10 mouse cellular contexts compared by ENCODE assay signal in genomic region chr7:118295275-118295674, GRCm38 (mm10). TPM values are rescaled to one million over a fixed set of nuclear protein-coding genes. Genes with fewer than 3 reads are reported as not detected.
DNase-seq lines count a peak whose midpoint lies in the region; ATAC-seq and TF ChIP-seq lines count a peak whose summit lies in the region.
"Had no signal": no experiment of that assay in that cellular context is flagged by ENCODE, and none has a peak within 500 bp of the region (broad histone marks: within the 10 kb centered on the region; RNA-seq: fewer than 3 reads in every experiment).

No protein-coding gene starts in this region.

- no peak for DNase-seq in left cerebral cortex, adult 2 months (ENCODE audit: extremely low spot score in 1 of 2, low spot score in 2 of 2)
- no peak for DNase-seq in left cerebral cortex, postnatal 10 days (ENCODE audit: extremely low spot score in 1 of 2, low spot score in 2 of 2)
- DNase-seq in G1E (ENCODE audit: low spot score): no peak
- no peak for DNase-seq in brain, embryonic 14.5 days (ENCODE audit: low read depth)
- peak in 1 of 2 experiments; percentile 45 for DNase-seq in spleen, adult 2 months (ENCODE audit: low read depth in 1 of 2, low spot score in 2 of 2)

- H3K4me2 ChIP-seq in hindbrain, embryonic 16.5 days (ENCODE audit: low read length): no peak overlapping the region
- no peak overlapping the region for H3K4me2 ChIP-seq in hindbrain, embryonic 12.5 days (replicated peaks)
- H3K4me2 ChIP-seq: heart, embryonic 15.5 days; limb, embryonic 12.5 days; neural tube, embryonic 12.5 days had no signal

- ATAC-seq in G1E (ENCODE audit: extremely low read depth, insufficient number of reproducible peaks, low FRiP score, poor library complexity, severe bottlenecking): no peak
- no peak for ATAC-seq in hindbrain, embryonic 16.5 days
- ATAC-seq in hindbrain, embryonic 12.5 days (ENCODE audit: low FRiP score): no peak

- intact Hi-C loops in left cerebral cortex, adult 2 months (cut with DNase I): loop anchor here (5.0 to 10.0 kb wide), 4 partner anchors 53 to 178 kb away; partner anchors contain the start of genes Rps15a and Smg1
- intact Hi-C loops in left cerebral cortex, postnatal 10 days (cut with DNase I): loop anchor here (10.0 kb wide), 1 partner anchor 70 kb away; no protein-coding TSS in a partner anchor

- no peak overlapping the region for H3K4me3 ChIP-seq in left cerebral cortex, adult 2 months
- no peak overlapping the region for H3K4me3 ChIP-seq in G1E (ENCODE audit: low read depth, low read length)
- no peak overlapping the region for H3K4me3 ChIP-seq in spleen, adult 2 months (ENCODE audit: extremely low read depth, insufficient read depth, insufficient read length)
- no peak overlapping the region for H3K4me3 ChIP-seq in hindbrain, embryonic 16.5 days (ENCODE audit: low read length)
- H3K4me3 ChIP-seq in hindbrain, embryonic 12.5 days: no peak overlapping the region
- H3K4me3 ChIP-seq: heart, embryonic 15.5 days; limb, embryonic 12.5 days; neural tube, embryonic 12.5 days had no signal

- TF ChIP-seq POLR2A in brain, embryonic 14.5 days (IDR thresholded peaks at IDR 0.05; ENCODE audit: borderline replicate concordance, extremely low read depth, insufficient read depth, insufficient read length, poor library complexity, severe bottlenecking): no peak
- TF ChIP-seq POLR2A in spleen, adult 2 months (IDR thresholded peaks at IDR 0.05; ENCODE audit: low read depth, low read length): no peak

- TF ChIP-seq CTCF in left cerebral cortex, adult 2 months (IDR thresholded peaks at IDR 0.05): peak; percentile 37
- TF ChIP-seq CTCF in G1E (IDR thresholded peaks at IDR 0.05; ENCODE audit: low read depth, low read length): 0 out of 2 replicates have a peak, but pooled peaks have one; percentile 6
- TF ChIP-seq CTCF in brain, embryonic 14.5 days (IDR thresholded peaks at IDR 0.05; ENCODE audit: borderline replicate concordance, extremely low read depth, insufficient read depth, insufficient read length): peak; percentile 46; the same call in 1 of the 2 replicates
- peak; percentile 42; the same call in 1 of the 2 replicates for TF ChIP-seq CTCF in spleen, adult 2 months (IDR thresholded peaks at IDR 0.05; ENCODE audit: extremely low read depth, insufficient read depth, insufficient read length, insufficient replicate concordance)

- peaks cover 13% of the 10 kb centered on the region for H3K4me1 ChIP-seq in G1E (ENCODE audit: insufficient read depth, low read depth, low read length)
- H3K4me1 ChIP-seq in spleen, adult 2 months (ENCODE audit: control insufficient read depth, insufficient read depth, insufficient read length): no peaks in the 10 kb centered on the region; the same call in 1 of the 2 replicates
- H3K4me1 ChIP-seq in hindbrain, embryonic 16.5 days (ENCODE audit: control insufficient read depth, insufficient read depth, low read depth, low read length): peaks cover 3% of the 10 kb centered on the region; the same call in 1 of the 2 replicates
- H3K4me1 ChIP-seq in hindbrain, embryonic 12.5 days: peaks cover 6% of the 10 kb centered on the region
- H3K4me1 ChIP-seq: heart, embryonic 15.5 days had no signal

- 0 out of 2 replicates have a peak, but pooled peaks cover 2% of the 10 kb centered on the region for H3K9me3 ChIP-seq in G1E (replicated peaks)
- H3K9me3 ChIP-seq in hindbrain, embryonic 16.5 days (ENCODE audit: control insufficient read depth, low read length): peaks cover 9% of the 10 kb centered on the region
- H3K9me3 ChIP-seq in hindbrain, embryonic 12.5 days (replicated peaks): peaks cover 9% of the 10 kb centered on the region; the same call in 1 of the 2 replicates

- H3K27me3 ChIP-seq in G1E (ENCODE audit: insufficient read depth, low read length): 0 out of 2 replicates have a peak, but pooled peaks cover 3% of the 10 kb centered on the region
- no peaks in the 10 kb centered on the region for H3K27me3 ChIP-seq in spleen, adult 2 months (ENCODE audit: control insufficient read depth, insufficient read depth, low read length)
- no peaks in the 10 kb centered on the region for H3K27me3 ChIP-seq in hindbrain, embryonic 16.5 days (replicated peaks; ENCODE audit: control insufficient read depth, insufficient read depth, low read length)
- H3K27me3 ChIP-seq in hindbrain, embryonic 12.5 days: no peaks in the 10 kb centered on the region
- H3K27me3 ChIP-seq: heart, embryonic 15.5 days; limb, embryonic 12.5 days; neural tube, embryonic 12.5 days had no signal

- no peak overlapping the region for H3K9ac ChIP-seq in hindbrain, embryonic 16.5 days (ENCODE audit: low read depth, low read length)
- H3K9ac ChIP-seq in hindbrain, embryonic 12.5 days: no peak overlapping the region
- H3K9ac ChIP-seq: heart, embryonic 15.5 days; limb, embryonic 12.5 days; neural tube, embryonic 12.5 days had no signal

- H3K27ac ChIP-seq in left cerebral cortex, adult 2 months: no peak overlapping the region
- H3K27ac ChIP-seq in spleen, adult 2 months (ENCODE audit: insufficient read depth, low read length): no peak overlapping the region
- no peak overlapping the region for H3K27ac ChIP-seq in hindbrain, embryonic 16.5 days (ENCODE audit: low read depth, low read length)
- H3K27ac ChIP-seq in hindbrain, embryonic 12.5 days: no peak overlapping the region
- H3K27ac ChIP-seq: heart, embryonic 15.5 days; limb, embryonic 12.5 days; neural tube, embryonic 12.5 days had no signal

- 85% methylated on average over 11 of the region's 11 CpGs for WGBS in spleen, adult 2 months
- WGBS in hindbrain, embryonic 16.5 days: 82% methylated on average over 11 of the region's 11 CpGs
- WGBS in hindbrain, embryonic 12.5 days: 76% methylated on average over 11 of the region's 11 CpGs

- H3K36me3 ChIP-seq in G1E (replicated peaks): no peaks in the 10 kb centered on the region
- no peaks in the 10 kb centered on the region for H3K36me3 ChIP-seq in spleen, adult 2 months (ENCODE audit: control insufficient read depth, insufficient read depth, low read length)
- no peaks in the 10 kb centered on the region for H3K36me3 ChIP-seq in hindbrain, embryonic 16.5 days (ENCODE audit: control insufficient read depth, insufficient read depth, low read length)
- no peaks in the 10 kb centered on the region for H3K36me3 ChIP-seq in hindbrain, embryonic 12.5 days
- H3K36me3 ChIP-seq: heart, embryonic 15.5 days; limb, embryonic 12.5 days; neural tube, embryonic 12.5 days had no signal

RNA-seq across cellular contexts. Expression of gene Smg1, which starts 51.8 kb away (rescaled TPM):
- total RNA-seq in left cerebral cortex, adult 2 months (2021): 10 to 100 TPM; 82.4 to 85.4 TPM
- total RNA-seq in left cerebral cortex, postnatal 10 days (2021): 10 to 100 TPM; 61.8 to 74.7 TPM
- total RNA-seq in G1E (2014; fragmentation: Nextera tagmentation) (121 and 138 TPM in 2 replicates), G1E (2017) (49.8 and 53.5 TPM in 2 replicates)
- polyA plus RNA-seq in G1E (2012): 19.9 and 24.2 TPM in 2 replicates
- 49.9 and 65.0 TPM in 2 replicates for polyA plus RNA-seq in brain, embryonic 14.5 days (2012; rRNA removed)
- 32.6 and 44.6 TPM in 2 replicates for polyA plus RNA-seq in spleen, adult 2 months (2012; rRNA removed)
- polyA plus RNA-seq in hindbrain, embryonic 16.5 days (2015; fragmentation: Nextera tagmentation; extraction: Ambion mirVana): 13.7 and 16.9 TPM in 2 replicates
- 26.8 and 27.6 TPM in 2 replicates for polyA plus RNA-seq in hindbrain, embryonic 12.5 days (2016; fragmentation: Nextera tagmentation; extraction: Ambion mirVana)
